Mouse (Mus musculus) neural tube, embryonic 10.5 days (tissue): ENCODE measurements around the gene Tbc1d13.
"Not testable (repeated sequence)": the region's sequence is repeated elsewhere in the genome, so short reads cannot be mapped to it uniquely, and the experiment has no call there.

Experiments used
- DNase-seq: peaks from one replicate; pipeline ENCODE4 v3.0.0-alpha.2; 2017; ENCODE audit warnings: low spot score; ENCODE audit errors: extremely low spot score

Gene Tbc1d13

GRCm38 (mm10) chr2:30128789-30129188, 4.8 kb upstream of the Tbc1d13 start:
- DNase-seq, result no peak

GRCm38 (mm10) chr2:30130156-30130555, 3.4 kb upstream of the Tbc1d13 start:
- DNase-seq, result no peak

GRCm38 (mm10) chr2:30131240-30131639, 2.3 kb upstream of the Tbc1d13 start:
- not testable (repeated sequence) for DNase-seq

- DNase-seq, result no peak
Observed at GRCm38 (mm10) chr2:30132801-30133612, 539 bp upstream of the Tbc1d13 start.

- no peak for DNase-seq
Observed at GRCm38 (mm10) chr2:30134378-30134711, 799 bp downstream of the Tbc1d13 start.

GRCm38 (mm10) chr2:30134928-30135620, 1.5 kb downstream of the Tbc1d13 start:
- no peak for DNase-seq

- DNase-seq, result no peak
Observed at GRCm38 (mm10) chr2:30136458-30136857, 2.9 kb downstream of the Tbc1d13 start.

- not testable (repeated sequence) for DNase-seq
Observed at GRCm38 (mm10) chr2:30140021-30140420, 6.5 kb downstream of the Tbc1d13 start.

GRCm38 (mm10) chr2:30144436-30144835, 10.9 kb downstream of the Tbc1d13 start:
- DNase-seq, result no peak

GRCm38 (mm10) chr2:30147466-30147865, 13.9 kb downstream of the Tbc1d13 start:
- DNase-seq, result no peak

- DNase-seq, result no peak
Observed at GRCm38 (mm10) chr2:30151840-30152239, 18.3 kb downstream of the Tbc1d13 start.

- no peak for DNase-seq
Observed at GRCm38 (mm10) chr2:30152616-30153015, 19.1 kb downstream of the Tbc1d13 start.

GRCm38 (mm10) chr2:30159871-30160270, 26.3 kb downstream of the Tbc1d13 start:
- DNase-seq, result not testable (repeated sequence)

GRCm38 (mm10) chr2:30161809-30162208, 28.3 kb downstream of the Tbc1d13 start:
- DNase-seq, result no peak

- DNase-seq, result no peak
Observed at GRCm38 (mm10) chr2:30164340-30164932, 30.9 kb downstream of the Tbc1d13 start.

- no peak for DNase-seq
Observed at GRCm38 (mm10) chr2:30166677-30167076, 33.1 kb downstream of the Tbc1d13 start.

GRCm38 (mm10) chr2:30171371-30171996, 37.9 kb downstream of the Tbc1d13 start, which contains the start of gene Endog:
TSS of gene Endog (plus strand) at chr2:30171493.
- peak; percentile 83 for DNase-seq

GRCm38 (mm10) chr2:30171997-30172382, 38.4 kb downstream of the Tbc1d13 start:
- no peak for DNase-seq

GRCm38 (mm10) chr2:30173541-30174240, 40.1 kb downstream of the Tbc1d13 start:
- DNase-seq, result no peak

- DNase-seq, result no peak
Observed at GRCm38 (mm10) chr2:30175897-30176296, 42.4 kb downstream of the Tbc1d13 start.

- no peak for DNase-seq
Observed at GRCm38 (mm10) chr2:30176561-30176960, 43.0 kb downstream of the Tbc1d13 start.
